Mouse (Mus musculus) embryonic facial prominence, embryonic 10.5 days (tissue): ENCODE data around the gene Prpf40b. TPM values are rescaled to one million over a fixed set of nuclear protein-coding genes. Genes with fewer than 3 reads are reported as not detected.

Experiments
- DNase-seq: peaks from one replicate; pipeline ENCODE4 v3.0.0-alpha.2; 2017; ENCODE audit warnings: low spot score
- H3K27ac ChIP-seq: fragments of 300-500 bp; sonication (generic); replicated peaks from 2 replicates; pipeline ENCODE4 v1.5.1; 2016; ENCODE audit warnings: mild to moderate bottlenecking
- H3K27me3 ChIP-seq: fragments of 300-500 bp; sonication (generic); replicated peaks from 2 replicates; pipeline ENCODE4 v1.6.1; 2016; ENCODE audit warnings: low read depth, mild to moderate bottlenecking; ENCODE audit not compliant: poor library complexity, severe bottlenecking
- H3K36me3 ChIP-seq: fragments of 300-500 bp; sonication (generic); replicated peaks from 2 replicates; pipeline ENCODE4 v1.6.1; 2016; ENCODE audit warnings: mild to moderate bottlenecking, moderate library complexity
- H3K4me1 ChIP-seq: fragments of 300-500 bp; sonication (generic); 2 replicates; pipeline ENCODE4 v1.6.1; 2016
- H3K4me3 ChIP-seq: fragments of 300-500 bp; sonication (generic); 2 replicates; pipeline ENCODE4 v1.5.1; 2016; ENCODE audit warnings: mild to moderate bottlenecking, moderate library complexity
- H3K9me3 ChIP-seq: fragments of 300-500 bp; sonication (generic); 2 replicates; pipeline ENCODE4 v1.6.1; 2016; ENCODE audit warnings: mild to moderate bottlenecking
- WGBS: fragments of 180-500 bp; shearing (Covaris S2); methylation state at CpG from one replicate; pipeline ENCODE4 v1.1.7; 2016; 5-methylcytosine and 5-hydroxymethylcytosine counted together
- polyA plus RNA-seq: library from polyadenylated mRNA; unstranded; fragments of >200 nt; fragmentation: Nextera tagmentation; extraction: Ambion mirVana; gene quantifications from 2 replicates; pipeline ENCODE4 v1.2.1, GENCODE M21; 2016

Prpf40b gene
- polyA plus RNA-seq, 1 experiment from 2014 or later: 76.1 TPM

DNA sequence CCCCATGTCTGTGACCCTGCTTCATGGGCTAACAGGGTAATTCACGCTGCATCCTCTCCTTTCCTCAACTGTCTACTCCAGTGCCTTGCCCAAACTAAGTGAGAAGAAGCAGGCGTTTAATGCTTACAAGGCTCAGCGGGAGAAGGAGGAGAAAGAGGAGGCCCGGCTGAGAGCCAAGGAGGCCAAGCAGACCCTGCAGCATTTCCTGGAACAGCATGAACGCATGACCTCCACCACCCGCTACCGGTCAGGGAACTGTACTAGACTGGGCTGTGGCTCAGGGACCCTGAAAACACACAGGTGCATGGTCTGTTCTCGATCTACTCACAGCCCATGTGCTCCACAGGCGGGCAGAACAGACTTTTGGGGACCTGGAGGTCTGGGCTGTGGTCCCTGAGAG is 12.6 kb downstream of the Prpf40b start:
- H3K27ac ChIP-seq: no peak overlapping the region
- no peaks in the 10 kb centered on the region for H3K4me1 ChIP-seq
- H3K27me3 ChIP-seq: no peaks in the 10 kb centered on the region
- H3K9me3 ChIP-seq: no peaks in the 10 kb centered on the region
- WGBS: 83% methylated on average over 9 of the region's 9 CpGs
- no peak overlapping the region for H3K4me3 ChIP-seq
- no peak for DNase-seq
- peaks cover 95% of the 10 kb centered on the region for H3K36me3 ChIP-seq

DNA sequence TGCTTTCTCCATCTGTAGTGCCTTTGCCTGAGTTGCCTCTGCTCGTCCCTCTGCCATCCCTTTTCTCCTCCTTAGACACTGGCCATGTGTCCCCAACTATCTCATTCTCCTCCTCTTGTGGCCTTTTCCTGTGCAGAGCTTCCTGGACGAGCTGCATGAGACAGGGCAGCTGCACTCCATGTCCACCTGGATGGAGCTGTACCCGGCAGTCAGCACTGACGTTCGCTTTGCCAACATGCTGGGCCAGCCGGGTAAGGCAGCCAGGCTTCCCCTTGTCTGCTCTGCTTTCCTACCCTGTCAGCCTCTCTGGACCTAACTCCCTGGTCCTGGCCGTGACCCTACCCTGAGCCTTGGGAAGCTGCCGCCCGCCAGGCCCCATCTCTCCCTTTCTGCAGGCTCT is 14.7 kb downstream of the Prpf40b start:
- H3K9me3 ChIP-seq: no peaks in the 10 kb centered on the region
- H3K4me1 ChIP-seq: 0 out of 2 replicates have a peak, but pooled peaks cover 3% of the 10 kb centered on the region
- H3K27ac ChIP-seq: no peak overlapping the region
- WGBS: 90% methylated on average over 9 of the region's 9 CpGs
- no peaks in the 10 kb centered on the region for H3K27me3 ChIP-seq
- no peak overlapping the region for H3K4me3 ChIP-seq
- peaks cover 100% of the 10 kb centered on the region for H3K36me3 ChIP-seq
- no peak for DNase-seq

DNA sequence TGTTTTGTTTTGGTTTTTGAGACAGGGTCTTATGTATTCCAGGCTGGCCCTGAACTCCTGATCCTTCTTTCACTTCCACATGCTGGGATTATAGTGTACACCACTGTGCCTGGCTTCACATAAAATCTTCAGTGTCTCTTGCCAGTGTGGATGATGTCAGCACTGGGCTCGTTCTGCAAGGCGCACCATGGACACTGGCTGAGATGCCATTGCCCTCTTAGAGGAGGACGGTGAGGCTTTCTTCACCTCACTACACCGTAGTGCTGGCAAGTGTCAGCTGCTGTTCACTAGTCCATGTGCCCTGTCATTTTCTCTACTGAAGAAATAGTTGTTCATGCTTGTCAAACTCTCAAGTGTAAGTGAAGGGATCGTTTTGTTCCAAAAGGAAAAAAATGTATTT is 15.7 kb downstream of the Prpf40b start:
- H3K27me3 ChIP-seq: no peaks in the 10 kb centered on the region
- 93% methylated on average over 5 of the region's 5 CpGs for WGBS
- H3K36me3 ChIP-seq: peaks cover 100% of the 10 kb centered on the region
- H3K9me3 ChIP-seq: no peaks in the 10 kb centered on the region
- H3K27ac ChIP-seq: no peak overlapping the region
- no peak overlapping the region for H3K4me3 ChIP-seq
- H3K4me1 ChIP-seq: 0 out of 2 replicates have a peak, but pooled peaks cover 7% of the 10 kb centered on the region
- no peak for DNase-seq

DNA sequence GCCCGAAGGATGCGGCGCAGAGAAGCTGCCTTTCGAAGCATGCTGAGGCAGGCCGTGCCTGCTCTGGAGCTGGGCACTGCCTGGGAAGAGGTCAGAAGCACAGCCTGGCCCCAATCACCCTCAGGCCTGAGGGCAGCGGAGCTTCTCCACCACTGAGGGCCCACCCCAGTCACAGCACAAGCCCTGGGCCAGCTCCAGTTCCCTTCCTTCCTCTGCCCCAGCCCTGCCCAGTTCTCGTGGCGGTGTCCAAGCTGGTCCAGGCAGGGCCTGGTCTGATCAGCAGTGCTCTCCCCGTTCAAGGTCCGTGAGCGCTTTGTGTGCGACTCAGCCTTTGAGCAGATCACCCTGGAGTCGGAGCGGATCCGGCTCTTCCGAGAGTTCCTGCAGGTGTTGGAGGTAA is 20.0 kb downstream of the Prpf40b start:
- DNase-seq: no peak
- no peak overlapping the region for H3K4me3 ChIP-seq
- 0 out of 2 replicates have a peak, but pooled peaks cover 7% of the 10 kb centered on the region for H3K4me1 ChIP-seq
- peak overlapping the region; percentile 37; the same call in 1 of the 2 replicates for H3K27ac ChIP-seq
- 91% methylated on average over 16 of the region's 16 CpGs for WGBS
- H3K9me3 ChIP-seq: no peaks in the 10 kb centered on the region
- peaks cover 100% of the 10 kb centered on the region for H3K36me3 ChIP-seq
- H3K27me3 ChIP-seq: no peaks in the 10 kb centered on the region

DNA sequence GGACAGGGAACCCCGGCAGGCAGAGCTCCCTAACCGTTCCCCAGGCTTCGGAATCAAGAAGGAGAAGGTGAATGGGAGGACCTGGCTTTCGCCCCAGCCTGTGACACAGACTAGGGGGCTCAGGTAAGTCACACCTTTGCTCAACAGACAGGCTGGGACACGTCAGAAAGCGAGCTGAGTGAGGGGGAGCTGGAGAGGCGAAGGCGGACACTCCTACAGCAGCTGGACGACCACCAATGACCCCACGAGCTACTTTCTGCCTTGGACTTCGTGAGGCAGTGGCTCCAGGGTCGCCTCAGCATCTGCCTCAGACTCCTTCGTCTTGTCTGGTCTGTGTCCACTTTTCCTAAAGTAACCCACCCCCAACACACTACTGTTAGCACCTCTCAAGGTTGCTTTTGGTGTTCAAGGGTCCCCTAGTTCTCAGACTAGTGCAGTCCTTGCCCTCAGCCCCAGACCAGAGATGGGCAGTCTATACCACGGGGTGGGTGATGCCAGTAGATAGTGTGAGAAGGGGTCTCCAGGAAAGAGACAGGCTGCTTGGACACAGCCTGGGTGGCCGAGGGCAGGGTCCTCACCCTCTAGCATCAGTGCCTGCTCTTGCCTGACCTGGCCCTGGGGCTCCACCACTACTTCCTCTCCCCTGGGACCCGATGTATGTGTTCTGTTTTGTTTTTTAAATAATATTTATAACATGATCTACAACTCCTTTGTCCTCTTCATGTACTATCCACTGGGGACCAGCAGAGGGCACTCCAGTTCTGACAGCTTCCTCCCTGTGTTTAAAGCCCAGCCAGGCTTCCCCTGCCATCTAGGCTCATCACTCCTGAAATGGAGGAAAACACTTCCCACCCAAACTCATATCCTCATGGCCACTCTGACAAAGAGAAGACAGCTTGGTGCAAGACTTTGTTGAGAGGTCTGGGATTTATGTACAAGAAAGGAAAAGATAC is 21.7 kb downstream of the Prpf40b start:
- H3K4me1 ChIP-seq: peaks cover 16% of the 10 kb centered on the region; the same call in 1 of the 2 replicates
- H3K27ac ChIP-seq: peak overlapping the region; percentile 85
- WGBS: 79% methylated on average over 16 of the region's 16 CpGs
- H3K9me3 ChIP-seq: no peaks in the 10 kb centered on the region
- no peak overlapping the region for H3K4me3 ChIP-seq
- H3K36me3 ChIP-seq: peaks cover 100% of the 10 kb centered on the region
- DNase-seq: peak; percentile 75
- H3K27me3 ChIP-seq: no peaks in the 10 kb centered on the region

DNA sequence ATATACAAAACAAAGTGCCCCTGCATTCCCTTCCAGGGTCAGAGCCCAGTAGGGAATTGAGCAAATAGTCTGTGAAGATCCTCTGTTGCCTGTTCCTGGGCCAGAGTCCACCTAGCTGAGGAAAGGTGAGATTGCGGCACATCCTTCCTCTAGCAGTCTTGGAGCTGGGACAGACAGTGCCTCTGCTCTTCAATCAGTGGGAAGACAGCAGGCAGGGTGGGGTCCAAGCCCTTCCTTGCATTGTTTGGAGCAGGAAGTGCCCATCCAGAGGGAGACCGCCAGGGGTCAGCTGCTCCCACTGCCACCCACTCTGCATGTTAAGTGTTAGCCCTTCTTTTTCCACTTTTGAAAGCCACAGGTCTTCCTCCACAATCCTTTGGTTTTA is 22.4 kb downstream of the Prpf40b start:
- Histone ChIP-seq H3K4me1 (peaks cover 16% of the 10 kb centered on the region; the same call in 1 of the 2 replicates), H3K9me3 (no peaks in the 10 kb centered on the region), H3K27me3 (no peaks in the 10 kb centered on the region), H3K36me3 (peaks cover 100% of the 10 kb centered on the region), H3K27ac (peak overlapping the region; percentile 85; the same call in 1 of the 2 replicates), H3K4me3 (no peak overlapping the region)
- WGBS: 72% methylated on average over 2 of the region's 2 CpGs
- DNase-seq: no peak

DNA sequence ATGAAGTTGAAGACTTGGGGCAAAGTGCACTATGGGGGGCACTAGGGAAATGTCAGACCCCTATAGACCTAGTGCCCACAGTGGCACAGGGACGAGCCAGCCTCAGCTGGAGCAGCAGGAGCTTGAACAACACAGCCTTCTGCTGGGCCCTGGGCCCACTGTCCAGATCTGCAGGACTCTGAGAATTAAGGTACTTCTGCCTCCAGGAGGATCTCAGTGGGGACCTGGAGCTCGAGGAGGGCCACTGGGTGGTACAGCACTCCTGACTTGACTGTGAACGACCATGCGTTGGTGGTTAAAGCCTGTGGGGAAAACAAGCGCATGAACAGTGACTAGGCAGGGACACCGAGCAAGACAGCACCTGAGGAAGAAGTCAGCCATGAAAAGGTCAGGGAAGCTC is 23.2 kb downstream of the Prpf40b start:
- 88% methylated on average over 6 of the region's 6 CpGs for WGBS
- no peak for DNase-seq
- Histone ChIP-seq H3K27me3 (no peaks in the 10 kb centered on the region), H3K36me3 (peaks cover 100% of the 10 kb centered on the region), H3K27ac (no peak overlapping the region), H3K4me1 (peaks cover 16% of the 10 kb centered on the region; the same call in 1 of the 2 replicates), H3K9me3 (no peaks in the 10 kb centered on the region), H3K4me3 (no peak overlapping the region)

DNA sequence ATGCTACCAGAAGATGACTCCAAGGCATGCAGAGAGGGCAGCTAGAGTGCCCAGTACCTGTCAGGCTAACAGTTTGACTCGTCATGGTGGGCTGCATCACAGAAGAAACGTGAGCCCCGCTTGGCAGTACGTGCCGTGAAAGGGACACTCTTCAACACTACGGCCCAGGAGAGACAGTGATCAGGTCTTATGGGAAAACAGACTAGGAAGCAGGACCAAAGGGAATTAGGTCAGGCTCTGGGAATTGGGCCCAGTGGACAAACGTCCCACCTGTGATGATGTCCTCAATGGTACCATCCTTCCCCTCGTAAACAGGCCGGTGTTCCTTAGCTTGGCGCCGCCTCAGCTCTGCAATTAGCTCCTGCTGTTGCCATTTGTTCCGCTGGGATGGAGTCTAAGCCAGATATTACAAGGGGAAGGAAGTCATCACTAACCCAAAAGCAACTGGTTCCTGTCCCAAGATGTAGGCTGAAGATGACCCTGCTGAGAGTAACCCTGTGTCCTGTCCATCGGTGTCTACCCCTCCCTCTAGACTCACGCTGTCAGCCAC is 24.0 kb downstream of the Prpf40b start:
- Histone ChIP-seq H3K4me1 (peaks cover 16% of the 10 kb centered on the region; the same call in 1 of the 2 replicates), H3K9me3 (no peaks in the 10 kb centered on the region), H3K27ac (no peak overlapping the region), H3K4me3 (no peak overlapping the region), H3K36me3 (peaks cover 100% of the 10 kb centered on the region), H3K27me3 (no peaks in the 10 kb centered on the region)
- 88% methylated on average over 14 of the region's 14 CpGs for WGBS
- no peak for DNase-seq

DNA sequence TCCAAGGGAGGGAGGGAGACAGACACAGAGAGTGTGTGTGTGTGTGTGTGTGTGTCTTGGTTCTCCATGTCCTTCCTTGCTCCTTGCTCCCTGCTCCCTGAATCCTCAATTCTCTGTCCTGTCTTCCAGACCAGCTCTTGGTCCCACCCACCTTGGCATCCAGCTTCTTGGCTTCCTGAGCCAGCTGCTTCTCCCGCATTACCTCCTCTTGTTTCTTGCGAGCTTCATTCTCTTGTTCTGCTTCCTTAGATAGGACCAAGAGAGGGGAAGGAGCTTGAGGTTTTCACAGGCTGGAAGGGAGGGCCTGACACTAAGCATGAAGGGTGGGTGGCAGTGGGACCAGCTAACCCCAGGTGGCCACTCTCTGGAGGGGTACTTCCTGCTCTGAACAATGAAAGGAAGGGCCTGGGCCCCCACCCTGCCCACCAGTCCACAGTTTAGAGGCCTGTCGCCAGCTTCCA is 24.6 kb downstream of the Prpf40b start:
- Histone ChIP-seq H3K4me1 (peaks cover 14% of the 10 kb centered on the region; the same call in 1 of the 2 replicates), H3K4me3 (no peak overlapping the region), H3K27me3 (no peaks in the 10 kb centered on the region), H3K27ac (no peak overlapping the region), H3K9me3 (no peaks in the 10 kb centered on the region), H3K36me3 (peaks cover 100% of the 10 kb centered on the region)
- 74% methylated on average over 3 of the region's 3 CpGs for WGBS
- no peak for DNase-seq

DNA sequence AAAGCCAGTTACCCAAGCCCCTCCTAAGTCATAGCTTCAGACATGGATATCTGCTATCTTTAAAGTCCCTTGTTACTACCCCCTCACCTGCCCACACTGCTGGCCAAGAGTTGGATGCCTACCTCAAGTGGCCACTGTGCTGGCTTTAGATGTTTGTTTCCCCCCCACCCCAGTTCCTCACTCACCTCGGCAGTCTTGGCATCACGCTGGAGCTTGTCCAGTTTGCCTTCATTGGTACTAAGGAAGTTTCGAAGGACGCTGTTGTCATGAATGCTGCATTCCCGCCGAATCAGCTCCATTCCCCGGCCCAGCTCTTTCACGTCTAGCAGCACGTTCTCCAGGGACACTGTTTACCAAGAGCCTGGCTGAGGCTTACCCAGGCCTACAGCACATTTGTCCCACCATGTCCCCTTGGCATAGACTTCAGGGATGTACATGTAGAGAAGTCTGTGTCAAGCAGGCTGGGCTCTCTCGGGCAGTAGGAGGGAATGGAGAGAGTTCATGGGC is 25.3 kb downstream of the Prpf40b start:
- Histone ChIP-seq H3K27me3 (no peaks in the 10 kb centered on the region), H3K4me1 (peaks cover 9% of the 10 kb centered on the region; the same call in 1 of the 2 replicates), H3K4me3 (no peak overlapping the region), H3K36me3 (peaks cover 100% of the 10 kb centered on the region), H3K27ac (peak overlapping the region; percentile 11; the same call in 1 of the 2 replicates), H3K9me3 (no peaks in the 10 kb centered on the region)
- WGBS: 86% methylated on average over 10 of the region's 10 CpGs
- no peak for DNase-seq

DNA sequence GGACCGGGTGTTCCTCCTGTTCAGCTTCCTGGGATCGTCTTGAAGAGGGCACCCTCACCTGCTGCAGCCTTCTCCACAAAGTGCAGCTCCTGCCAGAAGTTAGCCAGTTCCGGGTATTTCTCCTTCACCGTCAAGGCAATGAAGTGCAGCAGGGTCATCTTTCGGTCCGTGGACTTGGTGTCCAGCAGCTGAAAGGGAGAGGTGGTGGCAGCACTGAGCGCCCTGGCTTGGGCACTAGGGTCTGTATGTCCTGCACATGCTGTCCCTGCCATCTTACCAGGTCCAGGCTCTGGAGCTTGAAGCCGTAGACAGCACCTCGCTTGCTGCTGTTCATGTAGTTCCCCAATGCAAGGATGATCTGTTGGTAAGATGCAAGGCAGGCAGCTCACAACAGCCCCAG is 26.1 kb downstream of the Prpf40b start:
- Histone ChIP-seq H3K27ac (0 out of 2 replicates have a peak overlapping the region, but pooled peaks have one; percentile 8), H3K4me1 (peaks cover 9% of the 10 kb centered on the region; the same call in 1 of the 2 replicates), H3K27me3 (no peaks in the 10 kb centered on the region), H3K36me3 (peaks cover 100% of the 10 kb centered on the region), H3K9me3 (no peaks in the 10 kb centered on the region), H3K4me3 (no peak overlapping the region)
- DNase-seq: no peak
- 83% methylated on average over 9 of the region's 9 CpGs for WGBS

DNA sequence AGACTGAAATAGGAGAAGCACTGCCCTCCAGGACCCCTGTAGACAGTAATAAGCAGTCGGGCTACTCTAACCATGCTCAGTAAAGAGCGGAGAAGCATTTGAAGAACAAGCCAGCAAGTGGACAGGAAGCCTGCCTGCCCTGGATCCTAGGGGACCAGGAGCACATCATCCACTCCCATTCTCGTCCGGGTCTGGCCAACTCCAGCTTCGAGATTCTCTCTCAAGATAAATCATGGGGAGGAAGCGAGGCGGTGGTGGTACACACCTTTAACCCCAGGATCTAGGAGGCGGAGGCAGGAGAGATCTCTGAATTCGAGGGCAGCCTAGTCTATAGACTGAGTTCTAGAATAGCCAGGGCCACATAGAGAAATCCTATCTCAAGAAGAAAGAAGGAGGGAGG is 29.3 kb downstream of the Prpf40b start:
- no peak for DNase-seq
- peaks cover 99% of the 10 kb centered on the region for H3K36me3 ChIP-seq
- H3K27me3 ChIP-seq: no peaks in the 10 kb centered on the region
- H3K4me1 ChIP-seq: peaks cover 15% of the 10 kb centered on the region
- peaks cover 5% of the 10 kb centered on the region; the same call in 1 of the 2 replicates for H3K9me3 ChIP-seq
- 90% methylated on average over 9 of the region's 9 CpGs for WGBS
- no peak overlapping the region for H3K27ac ChIP-seq
- no peak overlapping the region for H3K4me3 ChIP-seq
